Mouse (Mus musculus): ENCODE measurements around the gene Gm45062. TPM values are rescaled to one million over a fixed set of nuclear protein-coding genes. Genes with fewer than 3 reads are reported as not detected.

Gene Gm45062
- polyA plus RNA-seq, 1 experiment, result 15.5 TPM

DNA sequence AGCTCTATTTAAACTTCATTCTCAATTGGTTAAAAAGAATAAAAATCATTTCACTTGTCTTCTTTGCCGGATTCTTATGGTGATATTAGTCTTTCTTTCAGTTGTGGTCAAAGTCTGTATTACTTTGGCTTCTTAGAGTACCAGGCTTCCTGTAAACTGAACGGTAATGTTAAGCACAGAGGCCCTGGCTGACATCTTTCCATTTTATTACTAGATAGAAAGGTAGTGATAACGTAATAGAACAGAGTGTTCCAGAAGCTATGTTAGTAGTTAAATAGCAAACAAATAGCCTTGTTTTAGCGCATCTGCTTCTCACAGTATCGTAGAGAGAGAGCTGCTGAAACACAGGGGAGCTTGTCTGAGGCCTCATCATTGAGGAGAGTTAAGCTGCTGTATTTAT, 146.6 kb downstream of the Gm45062 start:
- TF ChIP-seq CTCF (IDR thresholded peaks at IDR 0.05; ENCODE audit: borderline replicate concordance, extremely low read depth, insufficient read depth, insufficient read length), result no peak
- no peak for TF ChIP-seq POLR2A (IDR thresholded peaks at IDR 0.05; ENCODE audit: borderline replicate concordance, extremely low read depth, insufficient read depth, insufficient read length, poor library complexity, severe bottlenecking)
- no peak for DNase-seq (ENCODE audit: low read depth)

DNA sequence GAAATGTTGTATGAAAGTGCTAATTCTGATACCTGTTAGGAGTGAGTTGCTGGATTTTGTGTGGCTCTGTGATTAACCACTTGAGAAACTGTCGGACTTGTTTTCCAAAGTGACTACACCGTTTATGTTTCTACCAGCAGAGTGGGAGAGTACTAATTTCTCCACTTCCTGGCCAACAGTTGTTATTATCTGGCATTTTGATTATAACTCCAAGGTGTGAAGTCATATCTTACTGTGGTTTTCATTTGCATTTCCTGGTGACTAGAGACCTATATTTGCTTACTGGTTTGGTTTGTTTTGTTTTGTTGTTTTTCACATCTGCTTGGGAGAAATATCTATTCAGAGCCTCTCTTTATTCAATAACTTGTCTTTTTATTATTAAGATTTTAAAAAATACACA, 149.1 kb downstream of the Gm45062 start:
- no peak for DNase-seq (ENCODE audit: low read depth)

DNA sequence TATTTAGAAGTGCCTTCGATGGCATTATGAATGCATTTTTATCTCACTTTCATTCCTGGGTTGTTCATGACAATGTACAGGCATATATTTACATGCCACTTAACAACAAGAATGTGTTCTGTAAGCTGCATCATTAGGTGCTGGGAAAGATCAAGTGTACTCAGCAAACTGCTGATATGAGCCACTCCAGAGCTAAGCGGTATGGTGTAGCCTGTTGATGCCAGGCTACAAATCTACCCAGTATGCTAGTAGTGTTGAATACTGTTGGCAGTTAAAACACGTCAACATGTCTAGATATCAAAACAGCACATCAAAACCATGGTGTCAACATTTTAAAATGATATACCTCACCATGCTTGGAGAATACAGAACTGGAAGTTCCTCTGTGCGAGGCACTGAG, 150.6 kb downstream of the Gm45062 start:
- TF ChIP-seq CTCF (IDR thresholded peaks at IDR 0.05; ENCODE audit: borderline replicate concordance, extremely low read depth, insufficient read depth, insufficient read length) (no peak), POLR2A (IDR thresholded peaks at IDR 0.05; ENCODE audit: borderline replicate concordance, extremely low read depth, insufficient read depth, insufficient read length, poor library complexity, severe bottlenecking) (no peak)
- DNase-seq (ENCODE audit: low read depth), result no peak

More for the DNA sequence above, 149.1 kb downstream of the Gm45062 start:
- no peak for TF ChIP-seq CTCF (IDR thresholded peaks at IDR 0.05; ENCODE audit: borderline replicate concordance, extremely low read depth, insufficient read depth, insufficient read length)
- no peak for TF ChIP-seq POLR2A (IDR thresholded peaks at IDR 0.05; ENCODE audit: borderline replicate concordance, extremely low read depth, insufficient read depth, insufficient read length, poor library complexity, severe bottlenecking)

GRCm38 (mm10) chr6:8412845-8413598, 153.8 kb downstream of the Gm45062 start:
- DNase-seq (ENCODE audit: low read depth), result peak; percentile 75
- TF ChIP-seq POLR2A (IDR thresholded peaks at IDR 0.05; ENCODE audit: borderline replicate concordance, extremely low read depth, insufficient read depth, insufficient read length, poor library complexity, severe bottlenecking) (no peak), CTCF (IDR thresholded peaks at IDR 0.05; ENCODE audit: borderline replicate concordance, extremely low read depth, insufficient read depth, insufficient read length) (no peak)

DNA sequence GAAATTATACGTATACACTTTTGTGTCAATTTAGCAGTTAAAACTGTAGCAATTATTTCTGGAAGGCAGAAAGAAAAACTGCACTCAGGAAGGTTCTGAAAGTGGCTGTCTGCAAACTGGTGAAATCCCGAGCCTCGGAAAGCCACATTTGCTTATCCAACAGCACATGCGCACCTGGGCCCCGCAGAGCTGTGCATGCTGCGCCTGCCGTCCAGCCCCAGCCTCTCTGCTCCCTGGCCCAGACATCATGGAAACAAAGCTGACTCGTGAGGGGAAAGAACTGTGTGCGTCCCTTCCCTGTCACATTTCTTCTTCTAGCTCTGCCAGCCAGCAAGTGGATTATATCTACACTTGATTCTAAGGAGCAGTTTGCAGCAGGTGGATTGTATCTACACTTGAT, 154.8 kb downstream of the Gm45062 start:
- peak; percentile 70 for DNase-seq (ENCODE audit: low read depth)
- TF ChIP-seq CTCF (IDR thresholded peaks at IDR 0.05; ENCODE audit: borderline replicate concordance, extremely low read depth, insufficient read depth, insufficient read length) (no peak), POLR2A (IDR thresholded peaks at IDR 0.05; ENCODE audit: borderline replicate concordance, extremely low read depth, insufficient read depth, insufficient read length, poor library complexity, severe bottlenecking) (no peak)

DNA sequence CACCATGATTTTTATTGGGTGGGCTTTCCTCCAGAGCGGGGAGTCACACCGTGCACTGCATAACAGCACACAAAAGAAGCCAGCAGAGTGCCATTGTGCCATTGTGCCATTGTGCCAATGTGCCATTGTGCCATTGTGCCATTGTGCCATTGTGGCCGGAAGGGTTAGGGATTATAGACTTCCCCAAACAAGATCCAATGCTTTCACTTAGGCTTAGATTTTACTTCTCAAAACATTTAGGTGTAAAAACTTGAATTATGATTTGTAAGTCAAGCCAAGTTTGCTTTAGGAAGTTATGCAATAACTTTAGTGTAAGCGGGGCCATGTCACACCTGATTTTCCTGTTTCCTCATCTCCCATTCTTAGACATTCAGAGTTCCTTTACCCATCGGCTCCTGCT, 156.6 kb downstream of the Gm45062 start:
- DNase-seq (ENCODE audit: low read depth), result no peak
- TF ChIP-seq CTCF (IDR thresholded peaks at IDR 0.05; ENCODE audit: borderline replicate concordance, extremely low read depth, insufficient read depth, insufficient read length), result no peak
- TF ChIP-seq POLR2A (IDR thresholded peaks at IDR 0.05; ENCODE audit: borderline replicate concordance, extremely low read depth, insufficient read depth, insufficient read length, poor library complexity, severe bottlenecking), result no peak

DNA sequence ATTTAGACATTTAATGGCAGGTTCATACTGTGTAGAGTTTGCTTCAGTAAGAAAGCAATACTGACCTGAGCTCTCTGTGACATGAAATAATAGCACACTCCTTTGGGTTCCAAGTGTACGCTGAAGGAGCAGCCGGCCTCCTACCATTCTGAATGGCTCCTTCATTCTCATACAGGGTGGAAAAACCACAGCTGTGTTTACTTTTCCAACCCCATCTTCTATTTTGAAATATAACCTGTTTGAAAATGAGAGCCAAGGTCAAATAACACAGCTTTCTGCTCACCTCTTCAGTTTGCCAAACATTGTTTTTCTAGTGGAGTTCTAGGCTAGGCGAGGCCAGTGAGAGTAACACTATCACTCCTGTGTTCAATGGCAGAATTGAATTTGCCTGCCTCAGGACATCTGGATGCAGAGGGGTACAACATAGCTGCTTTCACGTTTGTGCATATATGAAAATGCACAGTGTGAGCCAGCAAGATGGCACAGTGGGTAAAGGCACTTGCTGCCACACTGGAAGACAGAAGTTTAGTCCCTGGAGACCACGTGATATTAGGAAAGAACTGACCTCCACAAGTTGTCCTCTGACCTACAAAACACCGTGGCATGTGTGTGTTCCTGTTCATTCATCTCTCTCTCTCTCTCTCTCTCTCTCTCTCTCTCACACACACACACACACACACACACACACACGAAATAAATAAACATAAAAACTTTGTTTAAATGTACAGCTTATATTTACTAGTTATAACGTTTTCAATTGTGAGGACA, 157.7 kb downstream of the Gm45062 start:
- no peak for DNase-seq (ENCODE audit: low read depth)
- TF ChIP-seq POLR2A (IDR thresholded peaks at IDR 0.05; ENCODE audit: borderline replicate concordance, extremely low read depth, insufficient read depth, insufficient read length, poor library complexity, severe bottlenecking) (no peak), CTCF (IDR thresholded peaks at IDR 0.05; ENCODE audit: borderline replicate concordance, extremely low read depth, insufficient read depth, insufficient read length) (no peak)

GRCm38 (mm10) chr6:8419485-8420186, 160.4 kb downstream of the Gm45062 start:
- TF ChIP-seq CTCF (IDR thresholded peaks at IDR 0.05; ENCODE audit: borderline replicate concordance, extremely low read depth, insufficient read depth, insufficient read length) (no peak), POLR2A (IDR thresholded peaks at IDR 0.05; ENCODE audit: borderline replicate concordance, extremely low read depth, insufficient read depth, insufficient read length, poor library complexity, severe bottlenecking) (no peak)
- no peak for DNase-seq (ENCODE audit: low read depth)

GRCm38 (mm10) chr6:8420187-8420503, 160.9 kb downstream of the Gm45062 start:
- no peak for DNase-seq (ENCODE audit: low read depth)
- TF ChIP-seq POLR2A (IDR thresholded peaks at IDR 0.05; ENCODE audit: borderline replicate concordance, extremely low read depth, insufficient read depth, insufficient read length, poor library complexity, severe bottlenecking) (no peak), CTCF (IDR thresholded peaks at IDR 0.05; ENCODE audit: borderline replicate concordance, extremely low read depth, insufficient read depth, insufficient read length) (no peak)

DNA sequence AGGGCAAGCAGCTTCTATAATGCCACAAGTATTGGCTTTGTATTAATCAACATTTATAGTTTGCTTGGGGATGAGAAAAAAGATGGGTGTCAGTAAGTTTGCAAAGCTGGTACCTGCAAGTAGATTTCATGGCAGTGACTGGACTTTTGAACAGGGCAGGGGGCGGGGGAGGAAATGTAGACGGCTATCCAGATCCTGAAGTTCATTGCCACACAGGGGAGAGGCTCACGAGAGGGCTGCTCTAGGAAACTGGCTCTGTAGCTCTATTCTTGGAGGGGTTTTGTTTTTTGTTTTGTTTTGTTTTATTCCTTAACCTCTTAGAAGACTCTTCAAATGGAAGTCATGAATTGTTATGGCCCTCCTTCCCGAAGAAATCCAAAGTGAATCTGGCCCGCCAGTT, 162.2 kb downstream of the Gm45062 start:
- DNase-seq (ENCODE audit: low read depth), result no peak
- no peak for TF ChIP-seq CTCF (IDR thresholded peaks at IDR 0.05; ENCODE audit: borderline replicate concordance, extremely low read depth, insufficient read depth, insufficient read length)
- TF ChIP-seq POLR2A (IDR thresholded peaks at IDR 0.05; ENCODE audit: borderline replicate concordance, extremely low read depth, insufficient read depth, insufficient read length, poor library complexity, severe bottlenecking), result no peak

- TF ChIP-seq CTCF (IDR thresholded peaks at IDR 0.05; ENCODE audit: borderline replicate concordance, extremely low read depth, insufficient read depth, insufficient read length), result no peak
- no peak for TF ChIP-seq POLR2A (IDR thresholded peaks at IDR 0.05; ENCODE audit: borderline replicate concordance, extremely low read depth, insufficient read depth, insufficient read length, poor library complexity, severe bottlenecking)
- DNase-seq (ENCODE audit: low read depth), result peak; percentile 90
Observed at GRCm38 (mm10) chr6:8421959-8422581, 162.8 kb downstream of the Gm45062 start.

All from brain, embryonic 14.5 days (tissue).